Mouse (Mus musculus): ENCODE measurements around the gene Klk1b27.
"Not testable (repeated sequence)": the region's sequence is repeated elsewhere in the genome, so short reads cannot be mapped to it uniquely, and the experiment has no call there.

DNA sequence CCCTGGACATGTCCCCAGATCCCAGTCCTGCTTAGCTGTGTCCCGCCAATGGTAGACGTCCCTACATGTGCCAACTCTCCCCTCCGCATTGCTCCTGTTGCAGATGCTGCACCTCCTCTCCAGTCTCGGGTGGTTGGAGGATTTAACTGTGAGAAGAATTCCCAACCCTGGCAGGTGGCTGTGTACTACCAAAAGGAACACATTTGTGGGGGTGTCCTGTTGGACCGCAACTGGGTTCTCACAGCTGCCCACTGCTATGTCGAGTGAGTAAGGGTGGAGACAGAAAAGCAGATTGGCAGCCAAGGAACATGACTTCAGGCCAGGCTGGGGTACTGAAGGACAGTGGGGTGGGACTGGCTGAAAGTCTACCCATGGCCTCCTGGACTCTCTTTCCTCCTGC is 37.4 kb upstream of the Klk1b27 start:
- TF ChIP-seq CTCF (IDR thresholded peaks at IDR 0.05; ENCODE audit: borderline replicate concordance, control insufficient read depth, extremely low read depth, insufficient read depth, low read length, poor library complexity); POLR2A (IDR thresholded peaks at IDR 0.05; ENCODE audit: control insufficient read depth, extremely low read depth, insufficient read depth, low read length, poor library complexity): not testable (repeated sequence)

Measured in thymus, adult 2 months (tissue).